Mouse (Mus musculus): Measurements from ENCODE around the gene Pex11b.
"Not testable (repeated sequence)": the region's sequence is repeated elsewhere in the genome, so short reads cannot be mapped to it uniquely, and the experiment has no call there.

The Pex11b gene

GRCm38 (mm10) chr3:96623201-96623600 lies 12.0 kb upstream of the Pex11b start:
- no peak for DNase-seq (ENCODE audit: low read depth, low spot score)

- DNase-seq (ENCODE audit: low read depth, low spot score) = peak; percentile 97
Observed at GRCm38 (mm10) chr3:96629729-96630600, 5.2 kb upstream of the Pex11b start, which contains the start of gene Rbm8a. Gene Rbm8a, plus strand, starts transcription at chr3:96629933.

- DNase-seq (ENCODE audit: low read depth, low spot score) = no peak
Observed at GRCm38 (mm10) chr3:96632058-96632457, 3.1 kb upstream of the Pex11b start.

GRCm38 (mm10) chr3:96634015-96634414 lies 1.2 kb upstream of the Pex11b start:
- no peak for DNase-seq (ENCODE audit: low read depth, low spot score)

GRCm38 (mm10) chr3:96635906-96636305 lies 730 bp downstream of the Pex11b start:
- no peak for DNase-seq (ENCODE audit: low read depth, low spot score)

GRCm38 (mm10) chr3:96636448-96636847 lies 1.3 kb downstream of the Pex11b start:
- no peak for DNase-seq (ENCODE audit: low read depth, low spot score)

GRCm38 (mm10) chr3:96639219-96639618 lies 4.0 kb downstream of the Pex11b start:
- DNase-seq (ENCODE audit: low read depth, low spot score) = peak; percentile 28

GRCm38 (mm10) chr3:96645018-96645649 lies 10.0 kb downstream of the Pex11b start, which contains the start of gene Itga10:
Gene Itga10, plus strand, starts transcription at chr3:96645584.
- DNase-seq (ENCODE audit: low read depth, low spot score) = no peak

GRCm38 (mm10) chr3:96647365-96647764 lies 12.2 kb downstream of the Pex11b start:
- no peak for DNase-seq (ENCODE audit: low read depth, low spot score)

GRCm38 (mm10) chr3:96660901-96661300 lies 25.7 kb downstream of the Pex11b start:
- DNase-seq (ENCODE audit: low read depth, low spot score) = no peak

GRCm38 (mm10) chr3:96662731-96663316 lies 27.6 kb downstream of the Pex11b start:
- no peak for DNase-seq (ENCODE audit: low read depth, low spot score)

- peak; percentile 68 for DNase-seq (ENCODE audit: low read depth, low spot score)
Observed at GRCm38 (mm10) chr3:96663432-96664239, 28.5 kb downstream of the Pex11b start.

GRCm38 (mm10) chr3:96665732-96666363 lies 30.7 kb downstream of the Pex11b start:
- DNase-seq (ENCODE audit: low read depth, low spot score) = not testable (repeated sequence)

- no peak for DNase-seq (ENCODE audit: low read depth, low spot score)
Observed at GRCm38 (mm10) chr3:96666916-96667315, 31.7 kb downstream of the Pex11b start.

- no peak for DNase-seq (ENCODE audit: low read depth, low spot score)
Observed at GRCm38 (mm10) chr3:96667316-96667715, 32.1 kb downstream of the Pex11b start.

- DNase-seq (ENCODE audit: low read depth, low spot score) = no peak
Observed at GRCm38 (mm10) chr3:96668424-96669067, 33.4 kb downstream of the Pex11b start.

- DNase-seq (ENCODE audit: low read depth, low spot score) = peak; percentile 81
Observed at GRCm38 (mm10) chr3:96669727-96670468, 34.7 kb downstream of the Pex11b start, which contains the start of gene Ankrd35. Gene Ankrd35, plus strand, starts transcription at chr3:96670131.

- no peak for DNase-seq (ENCODE audit: low read depth, low spot score)
Observed at GRCm38 (mm10) chr3:96671519-96671918, 36.3 kb downstream of the Pex11b start.

GRCm38 (mm10) chr3:96673514-96673913 lies 38.3 kb downstream of the Pex11b start:
- no peak for DNase-seq (ENCODE audit: low read depth, low spot score)

- no peak for DNase-seq (ENCODE audit: low read depth, low spot score)
Observed at GRCm38 (mm10) chr3:96674442-96674841, 39.3 kb downstream of the Pex11b start.
